Mouse (Mus musculus): Measurements from ENCODE around the gene Ncor2. TPM values are rescaled to one million over a fixed set of nuclear protein-coding genes. Genes with fewer than 3 reads are reported as not detected.

Gene Ncor2
- polyA plus RNA-seq, 1 experiment from 2014 or later = 17.6 TPM

- Histone ChIP-seq H3K27me3 (ENCODE audit: control insufficient read depth, insufficient read depth, low read length) (no peaks in the 10 kb centered on the region), H3K9ac (ENCODE audit: low read length) (no peak overlapping the region; the same call in 1 of the 2 replicates), H3K4me3 (ENCODE audit: low read length) (no peak overlapping the region), H3K36me3 (ENCODE audit: control insufficient read depth, insufficient read depth) (no peaks in the 10 kb centered on the region), H3K4me2 (ENCODE audit: low read depth, low read length) (no peak overlapping the region), H3K27ac (ENCODE audit: low read length) (peak overlapping the region; percentile 72; the same call in 1 of the 2 replicates), H3K4me1 (ENCODE audit: control insufficient read depth, insufficient read depth, low read length) (peaks cover 63% of the 10 kb centered on the region), H3K9me3 (replicated peaks; ENCODE audit: control insufficient read depth, low read length) (no peaks in the 10 kb centered on the region)
- ATAC-seq (replicated peaks; ENCODE audit: extremely low read depth, insufficient read depth, low FRiP score) = no peak
- 78% methylated on average over 14 of the region's 14 CpGs for WGBS
Measured at GRCm38 (mm10) chr5:125165993-125166392, 13.0 kb downstream of the Ncor2 start.

- ATAC-seq (replicated peaks; ENCODE audit: extremely low read depth, insufficient read depth, low FRiP score) = peak; percentile 53
- Histone ChIP-seq H3K36me3 (ENCODE audit: control insufficient read depth, insufficient read depth) (no peaks in the 10 kb centered on the region), H3K4me1 (ENCODE audit: control insufficient read depth, insufficient read depth, low read length) (peaks cover 56% of the 10 kb centered on the region), H3K9me3 (replicated peaks; ENCODE audit: control insufficient read depth, low read length) (no peaks in the 10 kb centered on the region), H3K4me2 (ENCODE audit: low read depth, low read length) (no peak overlapping the region), H3K27me3 (ENCODE audit: control insufficient read depth, insufficient read depth, low read length) (no peaks in the 10 kb centered on the region), H3K4me3 (ENCODE audit: low read length) (no peak overlapping the region), H3K9ac (ENCODE audit: low read length) (peak overlapping the region; percentile 36; the same call in 1 of the 2 replicates), H3K27ac (ENCODE audit: low read length) (peak overlapping the region; percentile 72)
- WGBS = 23% methylated on average over 12 of the region's 12 CpGs
Measured at GRCm38 (mm10) chr5:125164465-125165167, 14.4 kb downstream of the Ncor2 start.

GRCm38 (mm10) chr5:125163441-125164050 is 15.5 kb downstream of the Ncor2 start:
- Histone ChIP-seq H3K9me3 (replicated peaks; ENCODE audit: control insufficient read depth, low read length) (no peaks in the 10 kb centered on the region), H3K9ac (ENCODE audit: low read length) (no peak overlapping the region), H3K4me2 (ENCODE audit: low read depth, low read length) (no peak overlapping the region), H3K4me3 (ENCODE audit: low read length) (no peak overlapping the region), H3K27ac (ENCODE audit: low read length) (no peak overlapping the region), H3K27me3 (ENCODE audit: control insufficient read depth, insufficient read depth, low read length) (no peaks in the 10 kb centered on the region), H3K36me3 (ENCODE audit: control insufficient read depth, insufficient read depth) (no peaks in the 10 kb centered on the region), H3K4me1 (ENCODE audit: control insufficient read depth, insufficient read depth, low read length) (peaks cover 67% of the 10 kb centered on the region)
- no peak for ATAC-seq (replicated peaks; ENCODE audit: extremely low read depth, insufficient read depth, low FRiP score)
- 26% methylated on average over 8 of the region's 8 CpGs for WGBS

- Histone ChIP-seq H3K9me3 (replicated peaks; ENCODE audit: control insufficient read depth, low read length) (no peaks in the 10 kb centered on the region), H3K9ac (ENCODE audit: low read length) (no peak overlapping the region), H3K4me2 (ENCODE audit: low read depth, low read length) (no peak overlapping the region), H3K27ac (ENCODE audit: low read length) (no peak overlapping the region), H3K4me1 (ENCODE audit: control insufficient read depth, insufficient read depth, low read length) (peaks cover 73% of the 10 kb centered on the region), H3K36me3 (ENCODE audit: control insufficient read depth, insufficient read depth) (no peaks in the 10 kb centered on the region), H3K27me3 (ENCODE audit: control insufficient read depth, insufficient read depth, low read length) (no peaks in the 10 kb centered on the region), H3K4me3 (ENCODE audit: low read length) (no peak overlapping the region)
- no peak for ATAC-seq (replicated peaks; ENCODE audit: extremely low read depth, insufficient read depth, low FRiP score)
- WGBS = 94% methylated on average over 1 of the region's 3 CpGs
Measured at GRCm38 (mm10) chr5:125162461-125162860, 16.6 kb downstream of the Ncor2 start.

GRCm38 (mm10) chr5:125159804-125160405 is 19.1 kb downstream of the Ncor2 start:
- Histone ChIP-seq H3K4me3 (ENCODE audit: low read length) (no peak overlapping the region), H3K36me3 (ENCODE audit: control insufficient read depth, insufficient read depth) (no peaks in the 10 kb centered on the region), H3K27me3 (ENCODE audit: control insufficient read depth, insufficient read depth, low read length) (no peaks in the 10 kb centered on the region), H3K4me2 (ENCODE audit: low read depth, low read length) (peak overlapping the region; percentile 54; the same call in 1 of the 2 replicates), H3K27ac (ENCODE audit: low read length) (peak overlapping the region; percentile 70), H3K9me3 (replicated peaks; ENCODE audit: control insufficient read depth, low read length) (no peaks in the 10 kb centered on the region), H3K4me1 (ENCODE audit: control insufficient read depth, insufficient read depth, low read length) (peaks cover 65% of the 10 kb centered on the region), H3K9ac (ENCODE audit: low read length) (no peak overlapping the region)
- no peak for ATAC-seq (replicated peaks; ENCODE audit: extremely low read depth, insufficient read depth, low FRiP score)
- WGBS = 54% methylated on average over 14 of the region's 14 CpGs

- H3K27ac ChIP-seq (ENCODE audit: low read length) = peak overlapping the region; percentile 70
- ATAC-seq (replicated peaks; ENCODE audit: extremely low read depth, insufficient read depth, low FRiP score) = peak; percentile 66
- H3K4me3 ChIP-seq (ENCODE audit: low read length) = no peak overlapping the region
- 5% methylated on average over 12 of the region's 12 CpGs for WGBS
- H3K9me3 ChIP-seq (replicated peaks; ENCODE audit: control insufficient read depth, low read length) = no peaks in the 10 kb centered on the region
- H3K4me1 ChIP-seq (ENCODE audit: control insufficient read depth, insufficient read depth, low read length) = peaks cover 63% of the 10 kb centered on the region
- no peaks in the 10 kb centered on the region for H3K27me3 ChIP-seq (ENCODE audit: control insufficient read depth, insufficient read depth, low read length)
- peak overlapping the region; percentile 54 for H3K4me2 ChIP-seq (ENCODE audit: low read depth, low read length)
- no peaks in the 10 kb centered on the region for H3K36me3 ChIP-seq (ENCODE audit: control insufficient read depth, insufficient read depth)
- H3K9ac ChIP-seq (ENCODE audit: low read length) = peak overlapping the region; percentile 31
Measured at GRCm38 (mm10) chr5:125159293-125159692, 19.7 kb downstream of the Ncor2 start.

- H3K9ac ChIP-seq (ENCODE audit: low read length) = peak overlapping the region; percentile 63
- H3K27me3 ChIP-seq (ENCODE audit: control insufficient read depth, insufficient read depth, low read length) = no peaks in the 10 kb centered on the region
- peak; percentile 37 for ATAC-seq (replicated peaks; ENCODE audit: extremely low read depth, insufficient read depth, low FRiP score)
- H3K9me3 ChIP-seq (replicated peaks; ENCODE audit: control insufficient read depth, low read length) = no peaks in the 10 kb centered on the region
- H3K4me2 ChIP-seq (ENCODE audit: low read depth, low read length) = peak overlapping the region; percentile 54
- WGBS = 17% methylated on average over 21 of the region's 21 CpGs
- peak overlapping the region; percentile 70 for H3K27ac ChIP-seq (ENCODE audit: low read length)
- peaks cover 63% of the 10 kb centered on the region for H3K4me1 ChIP-seq (ENCODE audit: control insufficient read depth, insufficient read depth, low read length)
- H3K36me3 ChIP-seq (ENCODE audit: control insufficient read depth, insufficient read depth) = no peaks in the 10 kb centered on the region
- peak overlapping the region; percentile 15; the same call in 1 of the 2 replicates for H3K4me3 ChIP-seq (ENCODE audit: low read length)
Measured at GRCm38 (mm10) chr5:125158232-125158961, 20.6 kb downstream of the Ncor2 start.

- H3K27ac ChIP-seq (ENCODE audit: low read length) = no peak overlapping the region
- no peak overlapping the region for H3K4me2 ChIP-seq (ENCODE audit: low read depth, low read length)
- no peaks in the 10 kb centered on the region for H3K36me3 ChIP-seq (ENCODE audit: control insufficient read depth, insufficient read depth)
- no peak for ATAC-seq (replicated peaks; ENCODE audit: extremely low read depth, insufficient read depth, low FRiP score)
- H3K9me3 ChIP-seq (replicated peaks; ENCODE audit: control insufficient read depth, low read length) = no peaks in the 10 kb centered on the region
- H3K27me3 ChIP-seq (ENCODE audit: control insufficient read depth, insufficient read depth, low read length) = no peaks in the 10 kb centered on the region
- H3K4me3 ChIP-seq (ENCODE audit: low read length) = no peak overlapping the region
- no peak overlapping the region for H3K9ac ChIP-seq (ENCODE audit: low read length)
- WGBS = 65% methylated on average over 8 of the region's 8 CpGs
- H3K4me1 ChIP-seq (ENCODE audit: control insufficient read depth, insufficient read depth, low read length) = peaks cover 62% of the 10 kb centered on the region
Measured at GRCm38 (mm10) chr5:125157375-125158033, 21.5 kb downstream of the Ncor2 start.

All from heart, embryonic 16.5 days (tissue).